Mouse (Mus musculus) CH12.LX (cell line): Measurements from ENCODE around the gene Rab43. TPM values are rescaled to one million over a fixed set of nuclear protein-coding genes. Genes with fewer than 3 reads are reported as not detected.

Experiments used
- DNase-seq: peaks from one replicate; pipeline ENCODE4 v3.0.0-alpha.2; 2013; ENCODE audit errors: extremely low read depth
- H3K27ac ChIP-seq: 2 replicates; pipeline ENCODE4 v1.5.1; 2012; ENCODE audit warnings: low read depth, mild to moderate bottlenecking, control low read depth, moderate library complexity; ENCODE audit not compliant: insufficient read depth
- H3K27me3 ChIP-seq: replicated peaks from 2 replicates; pipeline ENCODE3; 2012; ENCODE audit warnings: inconsistent platforms
- H3K36me3 ChIP-seq, 2 experiments: replicated peaks in 1 of 2; 2 replicates each; pipeline versions ENCODE3 to v1.6.1; 2012; ENCODE audit warnings: inconsistent platforms in 1 of 2, low read length in 1 of 2, mild to moderate bottlenecking in 1 of 2, mixed read lengths in 1 of 2, moderate library complexity in 1 of 2; ENCODE audit not compliant: control insufficient read depth in 1 of 2, insufficient read depth in 1 of 2
- H3K4me1 ChIP-seq, 2 experiments: 2 replicates each; pipeline ENCODE4 v1.6.1; 2012; ENCODE audit warnings: inconsistent platforms in 1 of 2, moderate library complexity in 1 of 2; ENCODE audit not compliant: insufficient read depth in 2 of 2, control insufficient read depth in 1 of 2
- H3K4me2 ChIP-seq: 2 replicates; pipeline ENCODE4 v1.6.1; 2012; ENCODE audit warnings: low read depth, mild to moderate bottlenecking, control low read depth; ENCODE audit not compliant: poor library complexity, insufficient read depth, severe bottlenecking
- H3K4me3 ChIP-seq, 3 experiments: fragments of 150-350 bp in 1 of 3; sonication (generic) in 1 of 3; replicated peaks in 1 of 3; 2 replicates each; pipeline versions ENCODE3 to v1.5.1; 2011 to 2012; ENCODE audit warnings: low read depth in 2 of 3, low read length in 2 of 3, mild to moderate bottlenecking in 2 of 3, moderate library complexity in 2 of 3, control low read depth in 1 of 3, improper control_type of control experiment in 1 of 3, inconsistent platforms in 1 of 3, mixed read lengths in 1 of 3; ENCODE audit not compliant: poor library complexity in 1 of 3
- H3K79me2 ChIP-seq: replicated peaks from 2 replicates; pipeline ENCODE4 v1.6.1; 2012; ENCODE audit warnings: mild to moderate bottlenecking, moderate library complexity; ENCODE audit not compliant: control insufficient read depth, poor library complexity, insufficient read depth, severe bottlenecking; ENCODE audit errors: extremely low read depth
- H3K9ac ChIP-seq: 2 replicates; pipeline ENCODE4 v1.6.1; 2012; ENCODE audit warnings: low read depth, mild to moderate bottlenecking, control low read depth, moderate library complexity; ENCODE audit not compliant: insufficient read depth
- H3K9me3 ChIP-seq: replicated peaks from 2 replicates; pipeline ENCODE3; 2012; ENCODE audit warnings: low read length, inconsistent platforms, mixed read lengths
- BHLHE40 ChIP-seq: IDR thresholded peaks from 2 replicates; pipeline ENCODE4 v1.6.1; 2011; ENCODE audit warnings: mild to moderate bottlenecking, low read depth, low read length, improper control_type of control experiment
- ETS1 ChIP-seq: conservative IDR thresholded peaks from 2 replicates; pipeline ENCODE4 v1.6.1; 2012; ENCODE audit warnings: low read depth, mild to moderate bottlenecking, inconsistent platforms, low read length, improper control_type of control experiment, moderate library complexity
- GABPA ChIP-seq: IDR thresholded peaks from 2 replicates; pipeline ENCODE4 v1.6.1; 2012; ENCODE audit warnings: low read depth, low read length, improper control_type of control experiment, inconsistent platforms; ENCODE audit not compliant: insufficient replicate concordance
- HCFC1 ChIP-seq: IDR thresholded peaks from 2 replicates; pipeline ENCODE4 v1.6.1; 2012; ENCODE audit warnings: low read depth, mild to moderate bottlenecking, inconsistent platforms, low read length, improper control_type of control experiment
- KAT2A ChIP-seq: IDR thresholded peaks from 2 replicates; pipeline ENCODE4 v1.6.1; 2012; ENCODE audit warnings: low read length, improper control_type of control experiment, inconsistent platforms; ENCODE audit not compliant: insufficient replicate concordance
- NELFE ChIP-seq: IDR thresholded peaks from 2 replicates; pipeline ENCODE4 v1.6.1; 2011; ENCODE audit warnings: low read depth, low read length, improper control_type of control experiment
- NRF1 ChIP-seq: IDR thresholded peaks from 2 replicates; pipeline ENCODE4 v1.6.1; 2014; ENCODE audit warnings: low read depth, mild to moderate bottlenecking, inconsistent platforms, low read length, improper control_type of control experiment, moderate library complexity
- PAX5 ChIP-seq: IDR thresholded peaks from 2 replicates; pipeline ENCODE4 v1.6.1; 2012; ENCODE audit warnings: low read length, inconsistent platforms, mixed read lengths
- POLR2AphosphoS2 ChIP-seq: IDR thresholded peaks from 2 replicates; pipeline ENCODE4 v1.6.1; 2011; ENCODE audit warnings: low read depth, low read length, improper control_type of control experiment
- SIN3A ChIP-seq: IDR thresholded peaks from 2 replicates; pipeline ENCODE4 v1.6.1; 2012; ENCODE audit warnings: low read length, improper control_type of control experiment, inconsistent platforms
- SMC3 ChIP-seq: IDR thresholded peaks from 2 replicates; pipeline ENCODE4 v1.6.1; 2011; ENCODE audit warnings: low read depth, low read length, improper control_type of control experiment
- TBP ChIP-seq: conservative IDR thresholded peaks from 2 replicates; pipeline ENCODE4 v1.6.1; 2011; ENCODE audit warnings: low read depth, low read length, improper control_type of control experiment
- TCF12 ChIP-seq: IDR thresholded peaks from 2 replicates; pipeline ENCODE4 v1.6.1; 2014; ENCODE audit warnings: low read depth, mild to moderate bottlenecking, inconsistent platforms, low read length, improper control_type of control experiment
- UBTF ChIP-seq: IDR thresholded peaks from 2 replicates; pipeline ENCODE4 v1.6.1; 2012; ENCODE audit warnings: low read depth, mild to moderate bottlenecking, inconsistent platforms, low read length, improper control_type of control experiment, moderate library complexity
- USF1 ChIP-seq: IDR thresholded peaks from 2 replicates; pipeline ENCODE4 v1.6.1; 2014; ENCODE audit warnings: low read depth, mild to moderate bottlenecking, inconsistent platforms, low read length, improper control_type of control experiment
- USF2 ChIP-seq: conservative IDR thresholded peaks from 2 replicates; pipeline ENCODE4 v1.6.1; 2011; ENCODE audit warnings: low read depth, low read length, improper control_type of control experiment
- ZC3H11A ChIP-seq: IDR thresholded peaks from 2 replicates; pipeline ENCODE4 v1.6.1; 2012; ENCODE audit warnings: low read depth, mild to moderate bottlenecking, inconsistent platforms, low read length, improper control_type of control experiment
- ZKSCAN1 ChIP-seq: IDR thresholded peaks from 2 replicates; pipeline ENCODE4 v1.6.1; 2012; ENCODE audit warnings: low read depth, inconsistent platforms, low read length, improper control_type of control experiment, borderline replicate concordance
- ZNF384 ChIP-seq: IDR thresholded peaks from 2 replicates; pipeline ENCODE4 v1.6.1; 2012; ENCODE audit warnings: low read depth, low read length, improper control_type of control experiment, inconsistent platforms
- dilution Hi-C: fragments of 300-500 bp; cut with MboI; formaldehyde crosslinking; loops from 2 replicates; pipeline ENCODE4 v1.14.3; 2020; ENCODE audit warnings: low sequenced_read_pairs; ENCODE audit not compliant: extremely low pct_unique_long_range_greater_than_20kb, extremely low pct_ligation_motif_present
- in situ Hi-C: fragments of 300-500 bp; cut with MboI; formaldehyde crosslinking; loops from 3 replicates; pipeline ENCODE4 v1.14.3; 2019; ENCODE audit warnings: low sequenced_read_pairs, low pct_ligation_motif_present, low pct_unique_long_range_greater_than_20kb, mixed read lengths
- polyA plus RNA-seq: library from polyadenylated mRNA; unstranded; fragments of >175 nt; gene quantifications from 2 replicates; pipeline ENCODE4 v1.2.1, GENCODE M21; 2012; ENCODE audit warnings: low read depth; ENCODE audit not compliant: insufficient read length
- total RNA-seq, 2 experiments: library from RNA; depleted of rRNA; stranded (reverse); fragments of 300-350 nt in 1 of 2; fragments of >200 nt in 1 of 2; gene quantifications; 2 replicates each; pipeline ENCODE4 v1.2.3; 2012 to 2014

Gene Rab43
- total and polyA plus RNA-seq, 3 experiments: 4.3 to 23.4 (median 10.3) TPM

DNA sequence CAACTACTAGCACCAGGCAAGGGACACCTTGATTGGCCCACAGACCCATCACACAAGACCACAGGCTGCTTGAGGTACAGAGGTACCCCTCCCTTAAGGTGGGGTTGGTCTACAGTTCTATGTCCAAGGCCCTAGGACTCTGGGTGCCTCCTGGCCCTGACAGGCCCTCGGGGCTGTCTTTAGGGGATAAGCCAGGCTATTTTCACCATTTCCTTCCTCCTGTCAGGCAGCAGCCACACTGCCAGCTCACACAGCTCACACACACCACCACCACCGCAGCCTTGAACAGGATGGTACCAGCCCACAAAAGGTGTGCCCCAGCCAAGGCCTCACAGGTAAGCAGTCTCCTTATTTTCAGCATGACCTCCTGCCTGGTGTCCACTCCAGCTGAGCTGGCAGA, 34.1 kb downstream of the Rab43 start, which contains the start of gene Gp9:
Gp9 (plus strand) TSS at position 231 of the 400 bp plus-strand sequence.
- no peaks in the 10 kb centered on the region for H3K79me2 ChIP-seq
- H3K4me3 ChIP-seq: no peak within 1 kb of the TSS
- no peaks in the 10 kb centered on the region for H3K36me3 ChIP-seq

GRCm38 (mm10) chr6:87776663-87777062, 35.3 kb downstream of the Rab43 start:
- H3K36me3 ChIP-seq: no peaks in the 10 kb centered on the region
- TF ChIP-seq BHLHE40: no peak
- TF ChIP-seq HCFC1: no peak
- no peak for TF ChIP-seq NELFE
- TF ChIP-seq ZNF384: no peak
- TF ChIP-seq UBTF: no peak
- no peak for TF ChIP-seq ETS1
- TF ChIP-seq NRF1: no peak
- TF ChIP-seq PAX5: no peak
- no peak for TF ChIP-seq SMC3
- no peak for TF ChIP-seq SIN3A
- no peak for TF ChIP-seq ZC3H11A
- H3K4me3 ChIP-seq: no peak overlapping the region
- H3K4me2 ChIP-seq: no peak overlapping the region
- DNase-seq: no peak
- no peak overlapping the region for H3K27ac ChIP-seq
- H3K4me1 ChIP-seq: peaks cover 0 to 8% of the 10 kb centered on the region in 2 experiments; a peak in 2 of 4 replicates
- H3K9ac ChIP-seq: no peak overlapping the region
- in situ Hi-C loops (no loop called here), dilution Hi-C loops (no loop called here)
- no peaks in the 10 kb centered on the region for H3K27me3 ChIP-seq
- H3K79me2 ChIP-seq: no peaks in the 10 kb centered on the region
- H3K9me3 ChIP-seq: peaks cover 5% of the 10 kb centered on the region

More for the DNA sequence above, 34.1 kb downstream of the Rab43 start, which contains the start of gene Gp9:
- Histone ChIP-seq H3K27me3 (no peaks in the 10 kb centered on the region), H3K9me3 (peaks cover 5% of the 10 kb centered on the region), H3K4me1 (peaks cover 0 to 8% of the 10 kb centered on the region in 2 experiments; a peak in 2 of 4 replicates), H3K9ac (no peak within 1 kb of the TSS), H3K4me2 (no peak within 1 kb of the TSS), H3K27ac (no peak within 1 kb of the TSS)
- dilution Hi-C loops: no loop called here
- TF ChIP-seq HCFC1: no peak
- no peak for TF ChIP-seq PAX5
- no peak for TF ChIP-seq ZKSCAN1
- no peak for TF ChIP-seq TBP
- TF ChIP-seq GABPA: no peak
- TF ChIP-seq USF2: no peak
- no peak for TF ChIP-seq NELFE
- TF ChIP-seq POLR2AphosphoS2: no peak
- TF ChIP-seq KAT2A: no peak
- no peak for TF ChIP-seq USF1
- no peak for TF ChIP-seq TCF12
- no peak for TF ChIP-seq UBTF
- no peak for TF ChIP-seq ETS1
- DNase-seq: no peak
- in situ Hi-C loops: no loop called here
